Mouse (Mus musculus) megakaryocyte, embryonic 14.5 days (primary cell): ENCODE data around the gene Gm10272. TPM values are rescaled to one million over a fixed set of nuclear protein-coding genes. Genes with fewer than 3 reads are reported as not detected.

Experiments used
- H3K27me3 ChIP-seq: replicated peaks from 2 replicates; pipeline ENCODE3; 2012; ENCODE audit warnings: inconsistent platforms
- H3K36me3 ChIP-seq: replicated peaks from 2 replicates; pipeline ENCODE3; 2012; ENCODE audit warnings: low read length, inconsistent platforms, mixed read lengths
- H3K4me1 ChIP-seq: 2 replicates; pipeline ENCODE4 v1.6.1; 2012; ENCODE audit warnings: inconsistent platforms
- H3K4me3 ChIP-seq: replicated peaks from 2 replicates; pipeline ENCODE3; 2012; ENCODE audit warnings: moderate library complexity, mild to moderate bottlenecking, inconsistent platforms
- H3K9me3 ChIP-seq: 2 replicates; pipeline ENCODE4 v1.6.1; 2012; ENCODE audit warnings: inconsistent platforms
- FLI1 ChIP-seq: IDR thresholded peaks from 2 replicates; pipeline ENCODE4 v1.6.1; 2012; ENCODE audit warnings: low read length, inconsistent platforms, mixed read lengths
- GATA1 ChIP-seq: IDR thresholded peaks from 3 replicates; pipeline ENCODE4 v1.6.1; 2012; ENCODE audit warnings: mixed read lengths, low read length, inconsistent platforms, borderline replicate concordance
- polyA plus RNA-seq: library from polyadenylated mRNA; stranded (reverse); fragments of >175 nt; gene quantifications from 2 replicates; pipeline ENCODE4 v1.2.3, GENCODE M21; 2012; ENCODE audit warnings: low replicate concordance; ENCODE audit not compliant: insufficient read depth

The Gm10272 gene
- not detected in 2 replicates for polyA plus RNA-seq

DNA sequence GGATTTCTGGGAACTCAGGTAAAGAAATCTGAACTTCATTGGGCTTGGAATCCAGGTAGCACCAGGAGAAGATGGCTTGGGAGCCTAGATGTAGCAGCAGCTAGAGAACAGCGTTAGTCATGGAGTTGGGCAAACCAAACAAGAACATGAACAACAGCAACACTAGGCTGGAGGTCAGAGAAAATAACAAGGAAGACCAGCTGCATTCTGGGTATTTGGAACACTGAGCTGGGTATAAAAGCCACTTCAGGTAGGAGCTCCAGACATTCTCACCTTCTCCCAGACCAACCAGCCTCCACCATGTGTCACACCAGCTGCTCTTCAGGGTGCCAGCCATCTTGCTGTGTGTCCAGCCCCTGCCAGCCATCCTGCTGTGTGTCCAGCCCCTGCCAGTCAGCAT, at the start of gene Gm10272:
Gm10272 (plus strand) TSS at position 301 of the 400 bp plus-strand sequence.
- Histone ChIP-seq H3K36me3 (no peaks in the 10 kb centered on the region), H3K9me3 (peaks cover 23% of the 10 kb centered on the region), H3K4me3 (peak within 1 kb of the TSS; percentile 42), H3K4me1 (peaks cover 16% of the 10 kb centered on the region), H3K27me3 (peaks cover 42% of the 10 kb centered on the region)
- TF ChIP-seq GATA1 = no peak
- no peak for TF ChIP-seq FLI1

DNA sequence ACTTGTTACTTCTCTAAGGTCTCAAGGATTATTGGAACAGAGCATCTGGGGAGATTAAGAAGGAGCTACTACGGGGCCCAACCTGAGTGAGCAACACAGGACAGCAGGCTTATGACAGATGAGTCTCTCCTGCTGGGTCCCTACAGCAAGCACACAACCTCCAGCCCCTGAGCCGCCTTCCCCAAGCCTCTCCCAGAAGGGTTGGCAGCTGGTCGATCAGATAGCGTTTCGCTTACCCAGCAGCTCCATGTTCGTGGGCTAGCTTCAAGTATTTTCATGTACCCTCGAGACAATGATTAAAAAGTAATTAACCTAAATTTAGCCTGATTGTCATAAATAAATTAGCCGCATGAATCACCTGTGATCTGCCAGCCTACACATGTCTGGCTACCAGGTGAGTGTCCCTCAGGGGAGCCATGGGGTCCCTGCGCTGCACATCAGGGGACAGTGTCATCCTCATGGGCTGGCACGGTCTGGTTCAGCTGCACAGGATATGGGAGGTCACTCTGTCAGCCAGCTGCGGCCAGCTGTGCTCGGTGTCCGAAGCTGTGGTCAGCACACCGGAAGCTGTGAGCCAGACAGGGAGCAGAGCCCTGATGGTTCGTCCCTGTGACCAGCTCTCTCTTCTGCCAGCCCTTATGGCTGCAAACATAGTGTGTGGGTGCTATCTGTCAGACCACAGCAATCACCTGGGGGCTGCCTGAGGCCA, 48.0 kb upstream of the Gm10272 start:
- peak overlapping the region; percentile 57 for H3K4me3 ChIP-seq
- no peak for TF ChIP-seq FLI1
- TF ChIP-seq GATA1 = no peak
- H3K27me3 ChIP-seq = peaks cover 53% of the 10 kb centered on the region
- H3K4me1 ChIP-seq = peaks cover 6% of the 10 kb centered on the region; the same call in 1 of the 2 replicates
- no peaks in the 10 kb centered on the region for H3K36me3 ChIP-seq
- peaks cover 41% of the 10 kb centered on the region for H3K9me3 ChIP-seq

DNA sequence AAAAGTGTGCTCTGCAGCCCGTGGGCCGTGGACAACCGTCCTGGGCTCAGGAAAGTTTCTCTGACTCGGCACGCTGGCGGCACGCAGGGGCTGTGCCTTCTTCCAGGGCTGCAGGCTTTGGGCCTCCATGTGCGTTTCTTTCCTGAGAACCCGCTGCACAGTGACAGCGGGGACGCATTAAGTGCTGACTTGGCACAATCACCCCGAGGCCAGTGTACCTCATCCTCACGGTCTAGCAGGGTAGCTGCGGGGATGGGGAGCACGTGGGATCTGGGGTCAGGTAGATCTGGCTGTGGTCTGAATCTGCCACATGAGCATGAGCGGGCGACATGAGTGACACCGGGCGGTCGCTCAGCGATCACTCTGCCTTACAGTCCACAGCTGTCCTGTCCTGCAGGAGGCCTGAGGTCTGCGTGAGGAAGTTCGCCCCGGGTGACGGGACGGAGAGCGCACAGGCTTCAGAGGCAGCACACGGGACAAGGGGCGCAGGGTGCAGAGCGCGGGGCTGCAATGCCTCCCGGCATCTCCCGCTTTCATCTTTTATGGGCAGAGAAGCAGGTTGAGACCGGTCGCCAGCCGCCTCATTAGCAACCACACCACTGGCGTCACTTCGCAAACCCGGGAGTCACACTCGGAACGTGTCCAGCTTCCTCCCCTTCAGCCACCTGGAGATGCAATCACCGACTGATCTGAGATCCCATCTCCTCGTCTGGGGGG, 42.3 kb upstream of the Gm10272 start:
- Histone ChIP-seq H3K9me3 (peaks cover 25% of the 10 kb centered on the region), H3K27me3 (peaks cover 72% of the 10 kb centered on the region), H3K4me1 (peaks cover 4% of the 10 kb centered on the region; the same call in 1 of the 2 replicates), H3K36me3 (no peaks in the 10 kb centered on the region), H3K4me3 (peak overlapping the region; percentile 21)
- no peak for TF ChIP-seq FLI1
- no peak for TF ChIP-seq GATA1

DNA sequence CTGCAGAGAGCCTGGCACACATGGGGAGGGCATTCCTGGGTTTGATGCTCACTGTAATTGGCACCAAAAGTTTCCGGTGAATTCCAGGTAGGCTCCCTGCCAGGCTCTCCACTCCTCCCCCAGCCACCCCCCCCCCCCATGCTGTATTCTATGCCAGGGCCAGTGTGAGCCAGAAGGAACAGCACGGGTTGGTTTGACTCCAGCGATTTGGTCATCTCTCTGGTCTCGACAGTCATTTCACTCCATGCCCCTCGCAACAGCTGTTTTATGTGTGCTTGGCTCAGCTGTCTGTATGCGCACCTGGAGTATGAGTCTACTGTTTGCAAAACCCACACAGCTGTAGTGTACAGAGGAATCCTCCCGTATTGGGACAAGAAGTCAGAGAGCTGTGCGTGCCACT, 40.1 kb upstream of the Gm10272 start:
- Histone ChIP-seq H3K4me3 (no peak overlapping the region), H3K9me3 (peaks cover 3% of the 10 kb centered on the region; the same call in 1 of the 2 replicates), H3K36me3 (no peaks in the 10 kb centered on the region), H3K27me3 (peaks cover 65% of the 10 kb centered on the region), H3K4me1 (peaks cover 6% of the 10 kb centered on the region)
- TF ChIP-seq FLI1 (no peak), GATA1 (no peak)

DNA sequence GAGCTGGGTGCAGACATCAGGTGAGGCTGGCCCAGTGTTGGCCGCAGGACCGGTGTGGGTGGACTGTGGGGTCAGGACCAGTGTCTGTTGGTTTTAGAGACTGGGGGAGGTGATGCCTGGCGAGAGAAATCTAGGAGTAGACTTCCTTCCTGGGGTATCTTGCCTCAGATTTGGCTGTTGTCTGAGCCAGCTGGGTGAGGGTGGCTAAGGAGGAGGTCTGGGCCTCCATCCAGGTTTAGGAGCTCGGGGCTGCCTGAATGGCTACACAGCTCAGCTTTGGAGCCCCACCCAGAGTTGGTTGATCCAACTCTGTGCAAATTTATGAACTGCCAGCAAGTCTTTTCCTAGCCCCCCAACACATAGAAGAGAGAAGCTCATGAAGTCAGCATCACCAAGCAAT, 39.0 kb upstream of the Gm10272 start:
- H3K4me1 ChIP-seq = peaks cover 11% of the 10 kb centered on the region
- H3K36me3 ChIP-seq = no peaks in the 10 kb centered on the region
- H3K9me3 ChIP-seq = peaks cover 3% of the 10 kb centered on the region; the same call in 1 of the 2 replicates
- TF ChIP-seq GATA1 (no peak), FLI1 (no peak)
- peaks cover 59% of the 10 kb centered on the region for H3K27me3 ChIP-seq
- no peak overlapping the region for H3K4me3 ChIP-seq

DNA sequence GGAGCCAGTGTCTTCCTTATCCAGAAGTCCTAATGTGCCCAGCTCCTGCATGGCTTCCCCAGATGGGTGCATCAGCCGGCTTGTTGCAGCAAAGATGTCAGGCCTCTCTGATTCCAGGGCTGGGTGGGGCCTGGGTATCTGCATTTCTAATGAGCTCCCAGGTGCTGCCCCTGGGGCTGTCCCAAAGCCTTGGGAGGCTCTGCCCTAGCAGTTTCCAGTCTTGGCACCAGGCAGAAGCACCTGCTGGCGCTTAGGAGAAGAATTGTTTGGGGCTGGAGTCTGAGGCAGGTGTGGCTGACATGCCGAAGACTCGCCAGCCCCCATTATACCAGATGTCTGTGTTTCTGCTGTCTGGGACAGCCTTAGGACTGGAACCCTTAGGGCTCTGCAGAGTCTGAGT, 35.7 kb upstream of the Gm10272 start:
- Histone ChIP-seq H3K4me1 (peaks cover 7% of the 10 kb centered on the region), H3K27me3 (peaks cover 61% of the 10 kb centered on the region), H3K9me3 (peaks cover 3% of the 10 kb centered on the region; the same call in 1 of the 2 replicates), H3K36me3 (no peaks in the 10 kb centered on the region), H3K4me3 (no peak overlapping the region)
- TF ChIP-seq GATA1 (no peak), FLI1 (no peak)

DNA sequence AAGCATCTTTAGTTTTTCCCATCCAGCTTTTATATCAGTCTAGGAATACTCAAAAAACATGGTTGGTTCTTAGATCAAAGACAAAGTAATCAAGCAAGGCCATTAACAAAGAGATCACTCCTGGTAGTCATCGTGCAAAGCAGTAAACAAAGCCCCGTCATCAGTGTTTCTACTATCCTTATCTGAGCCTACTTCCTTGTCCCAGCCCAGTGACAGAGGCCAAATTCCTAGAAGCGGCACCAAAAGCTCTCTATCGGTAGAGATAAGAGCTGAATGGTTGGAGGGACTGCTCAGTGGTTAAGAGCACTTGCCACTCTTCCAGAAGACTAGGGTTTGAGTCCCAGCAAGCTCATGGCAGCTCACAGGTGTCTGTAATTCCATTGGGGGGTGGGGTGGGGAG, 34.9 kb upstream of the Gm10272 start:
- peaks cover 7% of the 10 kb centered on the region for H3K4me1 ChIP-seq
- no peaks in the 10 kb centered on the region for H3K36me3 ChIP-seq
- TF ChIP-seq FLI1 (no peak), GATA1 (no peak)
- peaks cover 3% of the 10 kb centered on the region; the same call in 1 of the 2 replicates for H3K9me3 ChIP-seq
- no peak overlapping the region for H3K4me3 ChIP-seq
- peaks cover 62% of the 10 kb centered on the region for H3K27me3 ChIP-seq

DNA sequence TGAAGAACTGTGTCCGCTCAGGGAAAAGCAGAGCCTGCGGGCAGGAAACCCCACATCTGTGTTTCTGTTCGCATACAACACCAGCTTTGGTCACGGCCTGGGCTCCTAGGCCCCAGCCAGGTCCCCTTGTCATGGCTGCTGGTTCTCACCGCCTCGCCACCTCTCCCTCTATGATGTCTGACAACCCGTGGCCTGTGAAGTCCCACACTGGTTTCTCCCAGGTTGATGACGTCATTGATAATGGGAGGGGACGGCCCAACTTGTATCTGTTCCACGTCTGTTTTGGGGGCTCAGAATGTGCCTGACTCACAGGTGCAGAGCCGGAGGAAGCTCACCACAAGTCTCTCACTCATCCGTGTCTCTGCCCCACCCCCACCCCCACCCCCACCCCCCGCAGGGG, 32.7 kb upstream of the Gm10272 start:
- Histone ChIP-seq H3K4me1 (peaks cover 17% of the 10 kb centered on the region), H3K27me3 (peaks cover 64% of the 10 kb centered on the region), H3K4me3 (no peak overlapping the region), H3K9me3 (peaks cover 11% of the 10 kb centered on the region), H3K36me3 (no peaks in the 10 kb centered on the region)
- TF ChIP-seq GATA1 = no peak
- TF ChIP-seq FLI1 = no peak

DNA sequence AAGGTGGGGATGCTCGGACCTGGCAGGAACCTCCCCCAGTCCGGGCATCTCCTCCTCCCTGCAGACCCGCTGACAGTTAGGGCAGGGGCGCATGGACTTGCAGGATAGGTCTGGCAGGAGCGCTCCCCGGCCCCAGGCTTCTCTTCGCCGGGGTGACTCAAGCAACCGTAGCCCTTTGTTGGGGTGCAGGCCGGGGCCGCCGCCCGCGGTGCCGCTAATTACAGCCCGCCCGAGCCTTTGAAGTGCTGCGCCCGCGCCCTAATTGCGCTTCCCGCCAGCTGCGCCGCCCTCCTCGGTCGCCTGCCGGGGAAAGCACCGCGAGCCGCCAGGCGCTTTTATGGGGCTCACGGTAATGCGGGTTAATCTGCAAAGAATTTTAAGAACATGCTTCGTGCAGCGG, 28.9 kb upstream of the Gm10272 start:
- Histone ChIP-seq H3K4me1 (peaks cover 10% of the 10 kb centered on the region; the same call in 1 of the 2 replicates), H3K27me3 (peaks cover 75% of the 10 kb centered on the region), H3K36me3 (no peaks in the 10 kb centered on the region), H3K9me3 (peaks cover 8% of the 10 kb centered on the region), H3K4me3 (no peak overlapping the region)
- TF ChIP-seq GATA1 = no peak
- no peak for TF ChIP-seq FLI1

DNA sequence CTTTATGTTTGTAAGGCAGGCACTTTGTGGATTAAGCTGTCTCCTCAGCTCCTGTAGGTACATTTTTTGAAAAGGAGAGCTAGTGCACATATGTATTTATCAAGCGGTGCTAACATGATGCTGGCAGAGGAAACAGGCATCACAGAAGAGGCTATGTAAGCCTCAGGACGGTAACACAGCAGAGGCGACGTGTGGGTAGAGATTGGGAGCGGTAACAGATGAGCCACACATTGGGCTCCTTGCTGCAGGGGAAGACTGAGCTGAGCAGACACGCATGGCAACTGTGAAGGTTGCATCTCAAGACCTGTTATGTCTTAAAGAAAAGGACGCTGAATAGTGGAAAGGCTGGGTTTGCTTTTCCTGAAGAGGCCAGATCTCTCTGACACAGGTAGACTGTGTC, 23.4 kb upstream of the Gm10272 start:
- H3K36me3 ChIP-seq = no peaks in the 10 kb centered on the region
- H3K27me3 ChIP-seq = peaks cover 80% of the 10 kb centered on the region
- TF ChIP-seq FLI1 = no peak
- TF ChIP-seq GATA1 = no peak

More for the DNA sequence above, 23.4 kb upstream of the Gm10272 start:
- Histone ChIP-seq H3K4me1 (peaks cover 3% of the 10 kb centered on the region; the same call in 1 of the 2 replicates), H3K9me3 (peaks cover 4% of the 10 kb centered on the region), H3K4me3 (no peak overlapping the region)
